Mouse (Mus musculus): ENCODE data around the gene Tlx3. TPM values are rescaled to one million over a fixed set of nuclear protein-coding genes. Genes with fewer than 3 reads are reported as not detected.
A peak's percentile ranks its signal among the peaks of the same experiment; 100 is the strongest.

Gene Tlx3
- polyA plus RNA-seq, 1 experiment = not detected

DNA sequence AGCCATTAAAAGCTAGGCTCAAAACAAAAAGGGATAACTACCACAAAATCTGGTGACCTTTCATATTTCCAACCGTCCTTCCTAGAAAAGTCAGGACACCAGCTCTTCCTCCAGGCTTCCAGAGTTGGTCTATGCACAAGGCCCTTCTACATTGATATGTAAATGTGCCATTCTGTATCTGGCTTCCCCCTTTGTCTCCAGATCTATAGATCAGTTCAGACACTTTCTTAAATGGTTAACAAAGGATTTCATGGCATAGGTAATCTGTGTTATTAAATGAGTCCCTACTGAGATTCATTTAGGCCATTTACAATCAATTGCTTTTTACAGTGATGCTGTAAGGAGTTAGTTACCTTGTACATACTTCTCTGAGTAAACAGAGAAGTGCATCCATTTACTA is 23.6 kb downstream of the Tlx3 start:
- Histone ChIP-seq H3K4me1 (no peaks in the 10 kb centered on the region; the same call in 1 of the 2 replicates), H3K4me3 (replicated peaks) (no peak overlapping the region), H3K36me3 (replicated peaks; ENCODE audit: low read length) (no peaks in the 10 kb centered on the region), H3K27me3 (replicated peaks) (peaks cover 70% of the 10 kb centered on the region), H3K9me3 (no peaks in the 10 kb centered on the region)
- TF ChIP-seq GATA1 (IDR thresholded peaks at IDR 0.05; ENCODE audit: borderline replicate concordance, low read length) (no peak), FLI1 (IDR thresholded peaks at IDR 0.05; ENCODE audit: low read length) (no peak)

GRCm38 (mm10) chr11:33176525-33177245 is 26.7 kb downstream of the Tlx3 start:
- H3K9me3 ChIP-seq = no peaks in the 10 kb centered on the region
- no peak overlapping the region for H3K4me3 ChIP-seq (replicated peaks)
- H3K27me3 ChIP-seq (replicated peaks) = peaks cover 67% of the 10 kb centered on the region
- no peaks in the 10 kb centered on the region; the same call in 1 of the 2 replicates for H3K4me1 ChIP-seq
- TF ChIP-seq FLI1 (IDR thresholded peaks at IDR 0.05; ENCODE audit: low read length) (no peak), GATA1 (IDR thresholded peaks at IDR 0.05; ENCODE audit: borderline replicate concordance, low read length) (no peak)
- H3K36me3 ChIP-seq (replicated peaks; ENCODE audit: low read length) = no peaks in the 10 kb centered on the region

DNA sequence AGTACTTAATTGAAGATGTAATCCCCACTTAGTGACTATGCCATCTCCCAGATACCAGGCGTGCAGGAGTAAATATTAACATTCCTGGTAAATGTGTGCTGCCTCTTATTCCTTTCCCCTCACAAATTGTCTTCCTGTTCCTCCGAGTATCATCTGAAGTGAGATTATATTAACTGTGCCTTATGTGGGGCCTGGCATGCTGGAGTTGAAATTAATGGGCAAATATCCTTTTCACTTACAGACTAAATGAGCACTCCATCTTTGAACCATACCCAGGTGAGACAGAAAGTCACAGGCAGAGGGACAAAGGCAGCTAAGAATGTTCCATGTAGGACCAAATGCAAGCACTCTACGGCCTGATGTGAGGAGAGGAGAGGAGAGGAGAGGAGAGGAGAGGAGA is 27.6 kb downstream of the Tlx3 start:
- Histone ChIP-seq H3K9me3 (no peaks in the 10 kb centered on the region), H3K36me3 (replicated peaks; ENCODE audit: low read length) (no peaks in the 10 kb centered on the region), H3K4me1 (no peaks in the 10 kb centered on the region), H3K27me3 (replicated peaks) (peaks cover 62% of the 10 kb centered on the region), H3K4me3 (replicated peaks) (no peak overlapping the region)
- TF ChIP-seq GATA1 (IDR thresholded peaks at IDR 0.05; ENCODE audit: borderline replicate concordance, low read length) (no peak), FLI1 (IDR thresholded peaks at IDR 0.05; ENCODE audit: low read length) (no peak)

GRCm38 (mm10) chr11:33170489-33170888 is 32.9 kb downstream of the Tlx3 start:
- H3K4me3 ChIP-seq (replicated peaks) = no peak overlapping the region
- no peak for TF ChIP-seq GATA1 (IDR thresholded peaks at IDR 0.05; ENCODE audit: borderline replicate concordance, low read length)
- no peak for TF ChIP-seq FLI1 (IDR thresholded peaks at IDR 0.05; ENCODE audit: low read length)
- H3K9me3 ChIP-seq = no peaks in the 10 kb centered on the region
- H3K4me1 ChIP-seq = no peaks in the 10 kb centered on the region
- no peaks in the 10 kb centered on the region for H3K36me3 ChIP-seq (replicated peaks; ENCODE audit: low read length)
- peaks cover 30% of the 10 kb centered on the region for H3K27me3 ChIP-seq (replicated peaks)

GRCm38 (mm10) chr11:33162998-33163506 is 40.3 kb downstream of the Tlx3 start, which contains the start of gene Npm1:
Gene Npm1, minus strand, starts transcription at chr11:33163206.
- Histone ChIP-seq H3K4me3 (replicated peaks) (peak within 1 kb of the TSS; percentile 95), H3K27me3 (replicated peaks) (peaks cover 8% of the 10 kb centered on the region), H3K9me3 (no peaks in the 10 kb centered on the region), H3K36me3 (replicated peaks; ENCODE audit: low read length) (peaks cover 33% of the 10 kb centered on the region), H3K4me1 (peaks cover 11% of the 10 kb centered on the region; the same call in 1 of the 2 replicates)
- no peak for TF ChIP-seq GATA1 (IDR thresholded peaks at IDR 0.05; ENCODE audit: borderline replicate concordance, low read length)
- no peak for TF ChIP-seq FLI1 (IDR thresholded peaks at IDR 0.05; ENCODE audit: low read length)

- TF ChIP-seq FLI1 (IDR thresholded peaks at IDR 0.05; ENCODE audit: low read length) (no peak), GATA1 (IDR thresholded peaks at IDR 0.05; ENCODE audit: borderline replicate concordance, low read length) (no peak)
- Histone ChIP-seq H3K9me3 (no peaks in the 10 kb centered on the region), H3K36me3 (replicated peaks; ENCODE audit: low read length) (peaks cover 39% of the 10 kb centered on the region), H3K4me3 (replicated peaks) (peak overlapping the region; percentile 95), H3K27me3 (replicated peaks) (peaks cover 5% of the 10 kb centered on the region), H3K4me1 (peaks cover 11% of the 10 kb centered on the region; the same call in 1 of the 2 replicates)
These were observed 41.0 kb downstream of the Tlx3 start for GRCm38 (mm10) chr11:33162211-33162997.

GRCm38 (mm10) chr11:33159741-33160140 is 43.6 kb downstream of the Tlx3 start:
- Histone ChIP-seq H3K9me3 (no peaks in the 10 kb centered on the region), H3K36me3 (replicated peaks; ENCODE audit: low read length) (peaks cover 66% of the 10 kb centered on the region), H3K4me1 (peaks cover 11% of the 10 kb centered on the region; the same call in 1 of the 2 replicates), H3K27me3 (replicated peaks) (no peaks in the 10 kb centered on the region), H3K4me3 (replicated peaks) (no peak overlapping the region)
- TF ChIP-seq FLI1 (IDR thresholded peaks at IDR 0.05; ENCODE audit: low read length) = no peak
- no peak for TF ChIP-seq GATA1 (IDR thresholded peaks at IDR 0.05; ENCODE audit: borderline replicate concordance, low read length)

GRCm38 (mm10) chr11:33157453-33158196 is 45.8 kb downstream of the Tlx3 start:
- Histone ChIP-seq H3K4me3 (replicated peaks) (no peak overlapping the region), H3K36me3 (replicated peaks; ENCODE audit: low read length) (peaks cover 87% of the 10 kb centered on the region), H3K9me3 (no peaks in the 10 kb centered on the region)

GRCm38 (mm10) chr11:33156436-33157015 is 46.9 kb downstream of the Tlx3 start:
- H3K4me1 ChIP-seq = peaks cover 2% of the 10 kb centered on the region; the same call in 1 of the 2 replicates
- H3K27me3 ChIP-seq (replicated peaks) = no peaks in the 10 kb centered on the region
- TF ChIP-seq GATA1 (IDR thresholded peaks at IDR 0.05; ENCODE audit: borderline replicate concordance, low read length) (no peak), FLI1 (IDR thresholded peaks at IDR 0.05; ENCODE audit: low read length) (no peak)
- peaks cover 96% of the 10 kb centered on the region for H3K36me3 ChIP-seq (replicated peaks; ENCODE audit: low read length)
- no peak overlapping the region for H3K4me3 ChIP-seq (replicated peaks)
- no peaks in the 10 kb centered on the region for H3K9me3 ChIP-seq

More at GRCm38 (mm10) chr11:33157453-33158196, 45.8 kb downstream of the Tlx3 start:
- Histone ChIP-seq H3K27me3 (replicated peaks) (no peaks in the 10 kb centered on the region), H3K4me1 (peaks cover 7% of the 10 kb centered on the region; the same call in 1 of the 2 replicates)
- no peak for TF ChIP-seq GATA1 (IDR thresholded peaks at IDR 0.05; ENCODE audit: borderline replicate concordance, low read length)
- TF ChIP-seq FLI1 (IDR thresholded peaks at IDR 0.05; ENCODE audit: low read length) = no peak

Data from megakaryocyte, embryonic 14.5 days (primary cell).